Mouse (Mus musculus): ENCODE measurements at regions not wholly inside any gene's neighbourhood (a gene's known extent, or its start where the extent isn't known, plus 50 kb on each side); places are given as distances from the start of the nearest gene placed in this dataset.

GRCm38 (mm10) chr14:99387581-99387980 is 89.1 kb downstream of the Klf5 start:
- TF ChIP-seq CTCF (IDR thresholded peaks at IDR 0.05; ENCODE audit: low read depth) (no peak), EP300 (IDR thresholded peaks at IDR 0.05; ENCODE audit: low read depth) (no peak)

Measured in heart, postnatal 0 days (tissue).